Mouse (Mus musculus): ENCODE results near the gene Col18a1. TPM values are rescaled to one million over a fixed set of nuclear protein-coding genes. Genes with fewer than 3 reads are reported as not detected.
A peak's percentile ranks its signal among the peaks of the same experiment; 100 is the strongest.

Gene Col18a1
- polyA plus RNA-seq, 1 experiment from 2014 or later, result 33.2 TPM

GRCm38 (mm10) chr10:77091538-77092097 is 74.7 kb downstream of the Col18a1 start:
- ATAC-seq, result no peak
- TF ChIP-seq CTCF (IDR thresholded peaks at IDR 0.05), result no peak
- TF ChIP-seq EP300 (IDR thresholded peaks at IDR 0.05), result no peak
- DNase-seq (ENCODE audit: low spot score), result no peak
- H3K4me3 ChIP-seq (ENCODE audit: low read depth, low read length), result no peak overlapping the region
- H3K9me3 ChIP-seq (ENCODE audit: low read length), result no peaks in the 10 kb centered on the region
- WGBS, result 55% methylated on average over 4 of the region's 4 CpGs
- H3K4me2 ChIP-seq (replicated peaks; ENCODE audit: low read depth, low read length), result no peak overlapping the region
- no peak overlapping the region for H3K9ac ChIP-seq (replicated peaks; ENCODE audit: low read depth)
- H3K27ac ChIP-seq (ENCODE audit: low read length), result no peak overlapping the region
- H3K36me3 ChIP-seq (ENCODE audit: insufficient read depth, low read length), result no peaks in the 10 kb centered on the region
- H3K27me3 ChIP-seq (replicated peaks; ENCODE audit: insufficient read depth, low read length), result no peaks in the 10 kb centered on the region
- no peaks in the 10 kb centered on the region for H3K4me1 ChIP-seq (ENCODE audit: insufficient read depth, low read depth, low read length)

DNA sequence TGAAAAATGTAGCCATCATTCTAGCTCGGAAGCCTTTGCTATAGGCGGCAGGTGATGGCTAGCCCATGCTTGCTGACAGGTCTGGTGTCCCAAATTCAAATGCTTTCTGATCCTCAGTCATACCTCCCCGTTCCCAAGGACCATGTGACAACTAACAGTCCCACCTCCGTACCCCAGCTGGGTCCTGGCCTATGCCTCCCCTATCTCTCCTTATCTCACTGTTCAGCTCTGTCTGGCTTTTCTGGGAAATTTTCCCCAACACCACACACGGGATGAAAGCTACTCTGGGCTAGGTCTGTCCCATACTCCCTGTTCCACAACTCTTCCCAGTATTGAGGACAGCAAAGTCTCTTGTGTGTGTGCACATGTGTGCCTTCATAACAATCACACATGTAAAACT is 76.3 kb downstream of the Col18a1 start:
- Histone ChIP-seq H3K27me3 (replicated peaks; ENCODE audit: insufficient read depth, low read length) (no peaks in the 10 kb centered on the region), H3K36me3 (ENCODE audit: insufficient read depth, low read length) (no peaks in the 10 kb centered on the region), H3K27ac (ENCODE audit: low read length) (peak overlapping the region; percentile 9; the same call in 1 of the 2 replicates), H3K9ac (replicated peaks; ENCODE audit: low read depth) (no peak overlapping the region), H3K4me1 (ENCODE audit: insufficient read depth, low read depth, low read length) (no peaks in the 10 kb centered on the region), H3K4me3 (ENCODE audit: low read depth, low read length) (no peak overlapping the region), H3K4me2 (replicated peaks; ENCODE audit: low read depth, low read length) (no peak overlapping the region), H3K9me3 (ENCODE audit: low read length) (no peaks in the 10 kb centered on the region)
- WGBS, result 67% methylated on average over 5 of the region's 5 CpGs
- TF ChIP-seq EP300 (IDR thresholded peaks at IDR 0.05) (no peak), CTCF (IDR thresholded peaks at IDR 0.05) (no peak)
- ATAC-seq (no peak), DNase-seq (ENCODE audit: low spot score) (no peak)

DNA sequence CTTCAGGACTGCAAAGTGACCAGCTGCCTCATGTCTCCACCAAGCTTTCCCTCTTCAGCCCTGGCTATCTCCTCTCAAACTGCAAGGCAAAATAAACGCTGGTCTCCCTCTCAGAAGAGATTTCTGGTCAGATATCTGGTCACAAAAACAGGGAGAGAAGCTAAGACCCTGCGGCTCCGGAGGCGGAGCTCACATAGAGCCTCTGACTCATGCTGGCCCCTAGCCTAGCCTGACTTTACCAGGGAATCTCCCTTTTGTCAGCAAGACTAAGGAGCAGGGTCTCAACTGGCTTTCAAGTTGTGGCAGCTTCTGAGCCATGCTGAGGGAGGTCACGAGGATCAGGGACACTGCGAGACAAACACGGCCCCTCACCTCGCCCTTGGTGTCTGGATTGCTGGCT is 77.0 kb downstream of the Col18a1 start:
- ATAC-seq (peak; percentile 84), DNase-seq (ENCODE audit: low spot score) (peak; percentile 89)
- WGBS, result 51% methylated on average over 8 of the region's 8 CpGs
- Histone ChIP-seq H3K9ac (replicated peaks; ENCODE audit: low read depth) (no peak overlapping the region), H3K9me3 (ENCODE audit: low read length) (no peaks in the 10 kb centered on the region), H3K4me2 (replicated peaks; ENCODE audit: low read depth, low read length) (peak overlapping the region; percentile 5; the same call in 1 of the 2 replicates), H3K27ac (ENCODE audit: low read length) (peak overlapping the region; percentile 49; the same call in 1 of the 2 replicates), H3K36me3 (ENCODE audit: insufficient read depth, low read length) (no peaks in the 10 kb centered on the region), H3K4me3 (ENCODE audit: low read depth, low read length) (0 out of 2 replicates have a peak overlapping the region, but pooled peaks have one; percentile 6), H3K27me3 (replicated peaks; ENCODE audit: insufficient read depth, low read length) (no peaks in the 10 kb centered on the region), H3K4me1 (ENCODE audit: insufficient read depth, low read depth, low read length) (no peaks in the 10 kb centered on the region)
- TF ChIP-seq EP300 (IDR thresholded peaks at IDR 0.05) (no peak), CTCF (IDR thresholded peaks at IDR 0.05) (no peak)

GRCm38 (mm10) chr10:77084568-77084967 is 81.8 kb downstream of the Col18a1 start:
- no peaks in the 10 kb centered on the region for H3K9me3 ChIP-seq (ENCODE audit: low read length)
- ATAC-seq, result peak; percentile 38; the same call in 1 of the 2 replicates
- no peak overlapping the region for H3K4me3 ChIP-seq (ENCODE audit: low read depth, low read length)
- peak; percentile 41 for DNase-seq (ENCODE audit: low spot score)
- no peaks in the 10 kb centered on the region for H3K36me3 ChIP-seq (ENCODE audit: insufficient read depth, low read length)
- no peaks in the 10 kb centered on the region for H3K4me1 ChIP-seq (ENCODE audit: insufficient read depth, low read depth, low read length)
- 59% methylated on average over 1 of the region's 1 CpGs for WGBS
- no peaks in the 10 kb centered on the region for H3K27me3 ChIP-seq (replicated peaks; ENCODE audit: insufficient read depth, low read length)
- TF ChIP-seq CTCF (IDR thresholded peaks at IDR 0.05), result no peak
- TF ChIP-seq EP300 (IDR thresholded peaks at IDR 0.05), result no peak
- H3K9ac ChIP-seq (replicated peaks; ENCODE audit: low read depth), result no peak overlapping the region
- H3K27ac ChIP-seq (ENCODE audit: low read length), result no peak overlapping the region
- no peak overlapping the region for H3K4me2 ChIP-seq (replicated peaks; ENCODE audit: low read depth, low read length)

DNA sequence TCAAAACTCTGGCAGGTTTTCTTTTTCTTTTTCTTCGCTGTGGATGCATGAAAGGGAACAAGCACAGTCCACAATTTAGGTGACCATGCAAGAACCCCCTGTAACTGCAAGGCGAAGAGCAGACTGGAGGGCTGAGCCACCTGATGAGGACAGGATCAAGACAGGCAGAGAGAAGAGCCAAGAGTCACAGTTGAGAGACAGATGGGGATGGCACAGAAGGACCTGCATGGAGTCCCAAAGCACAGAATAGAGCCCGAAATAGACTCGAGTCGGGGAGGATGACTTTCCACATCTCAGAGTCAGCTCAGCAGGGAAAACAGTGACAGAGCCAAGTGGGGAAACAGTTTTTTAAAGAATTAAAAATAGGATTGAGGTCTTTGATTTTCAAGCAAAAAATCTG is 83.4 kb downstream of the Col18a1 start:
- no peaks in the 10 kb centered on the region for H3K9me3 ChIP-seq (ENCODE audit: low read length)
- 49% methylated on average over 5 of the region's 5 CpGs for WGBS
- H3K27ac ChIP-seq (ENCODE audit: low read length), result no peak overlapping the region; the same call in 1 of the 2 replicates
- H3K9ac ChIP-seq (replicated peaks; ENCODE audit: low read depth), result no peak overlapping the region
- no peak for TF ChIP-seq EP300 (IDR thresholded peaks at IDR 0.05)
- no peak for TF ChIP-seq CTCF (IDR thresholded peaks at IDR 0.05)
- no peaks in the 10 kb centered on the region for H3K36me3 ChIP-seq (ENCODE audit: insufficient read depth, low read length)
- H3K4me3 ChIP-seq (ENCODE audit: low read depth, low read length), result no peak overlapping the region
- H3K27me3 ChIP-seq (replicated peaks; ENCODE audit: insufficient read depth, low read length), result no peaks in the 10 kb centered on the region
- H3K4me1 ChIP-seq (ENCODE audit: insufficient read depth, low read depth, low read length), result no peaks in the 10 kb centered on the region
- no peak overlapping the region for H3K4me2 ChIP-seq (replicated peaks; ENCODE audit: low read depth, low read length)
- no peak for ATAC-seq
- no peak for DNase-seq (ENCODE audit: low spot score)

- WGBS, result 9% methylated on average over 3 of the region's 3 CpGs
- no peak overlapping the region for H3K4me2 ChIP-seq (replicated peaks; ENCODE audit: low read depth, low read length)
- no peak for TF ChIP-seq EP300 (IDR thresholded peaks at IDR 0.05)
- peak; percentile 98 for TF ChIP-seq CTCF (IDR thresholded peaks at IDR 0.05)
Measured at GRCm38 (mm10) chr10:77082453-77082852, 83.9 kb downstream of the Col18a1 start.

More at GRCm38 (mm10) chr10:77082453-77082852, 83.9 kb downstream of the Col18a1 start:
- H3K27me3 ChIP-seq (replicated peaks; ENCODE audit: insufficient read depth, low read length), result no peaks in the 10 kb centered on the region
- H3K36me3 ChIP-seq (ENCODE audit: insufficient read depth, low read length), result no peaks in the 10 kb centered on the region
- ATAC-seq, result peak; percentile 59
- H3K4me3 ChIP-seq (ENCODE audit: low read depth, low read length), result no peak overlapping the region
- no peak overlapping the region for H3K9ac ChIP-seq (replicated peaks; ENCODE audit: low read depth)
- H3K9me3 ChIP-seq (ENCODE audit: low read length), result no peaks in the 10 kb centered on the region
- H3K27ac ChIP-seq (ENCODE audit: low read length), result no peak overlapping the region
- DNase-seq (ENCODE audit: low spot score), result peak; percentile 90
- no peaks in the 10 kb centered on the region for H3K4me1 ChIP-seq (ENCODE audit: insufficient read depth, low read depth, low read length)

Measured in lung, postnatal 0 days (tissue).